Mouse (Mus musculus) ES-E14 (cell line): ENCODE data around the gene Prkaa1.

Experiments used
- HCFC1 ChIP-seq: IDR thresholded peaks from 2 replicates; pipeline ENCODE4 v1.6.1; 2012; ENCODE audit warnings: low read length, inconsistent platforms, borderline replicate concordance; ENCODE audit not compliant: insufficient read depth
- MAFK ChIP-seq: IDR thresholded peaks from 2 replicates; pipeline ENCODE4 v1.6.1; 2014; ENCODE audit warnings: mild to moderate bottlenecking, low read depth, low read length, inconsistent platforms; ENCODE audit not compliant: insufficient read depth

GRCm38 (mm10) chr15:5108655-5109040, 35.0 kb upstream of the Prkaa1 start:
- TF ChIP-seq MAFK (no peak), HCFC1 (no peak)
